Mouse (Mus musculus) ES-Bruce4 (cell line): ENCODE measurements around the gene Xcl1.

Experiments used
- CTCF ChIP-seq: IDR thresholded peaks from one replicate; pipeline ENCODE4 v1.8.1; 2011; ENCODE audit warnings: low read depth, low read length
- POLR2A ChIP-seq: IDR thresholded peaks from one replicate; pipeline ENCODE4 v1.8.1; 2011; ENCODE audit warnings: low read length; ENCODE audit not compliant: insufficient read depth

- TF ChIP-seq CTCF (no peak), POLR2A (no peak)
Measured at GRCm38 (mm10) chr1:164959787-164960385, 24.6 kb upstream of the Xcl1 start.
